ENCODE assay signal across 8 mouse cellular contexts in the genomic region with DNA sequence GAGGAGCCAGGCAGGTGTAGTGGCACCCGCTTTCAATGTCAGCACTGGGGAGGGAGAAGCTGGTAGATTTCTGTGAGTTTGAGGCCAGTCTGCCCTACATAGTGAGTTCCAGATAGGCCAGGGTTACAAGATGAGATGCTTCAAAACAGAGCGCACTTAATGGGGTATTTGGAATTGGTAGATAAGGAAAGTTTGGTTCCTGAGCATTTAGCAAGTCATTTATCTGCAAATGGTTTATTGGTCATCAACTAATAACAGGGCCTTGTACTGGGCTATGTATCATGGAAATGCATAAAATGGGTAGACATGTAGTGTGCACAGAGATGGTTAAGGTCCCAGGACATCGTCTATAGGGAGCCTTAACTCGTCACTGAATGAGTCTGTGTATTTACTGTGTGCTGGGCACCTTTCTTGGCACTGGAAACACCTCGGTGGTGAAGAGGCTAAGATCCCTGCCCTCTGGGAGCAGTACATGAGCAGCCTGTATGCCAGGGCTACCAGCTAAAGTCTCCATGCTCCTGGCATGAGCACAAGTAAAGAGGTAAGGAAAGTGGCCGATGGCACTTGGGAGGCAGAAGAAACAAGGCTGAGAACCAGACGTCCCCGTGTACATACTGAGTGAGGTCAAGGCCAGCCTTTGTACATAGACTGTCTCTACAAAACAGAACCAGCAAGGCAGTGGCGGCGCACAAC. TPM values are rescaled to one million over a fixed set of nuclear protein-coding genes. Genes with fewer than 3 reads are reported as not detected.
DNase-seq lines count a peak whose midpoint lies in the region; ATAC-seq lines count a peak whose summit lies in the region.
"Had no signal": no experiment of that assay in that cellular context is flagged by ENCODE, and none has a peak within 500 bp of the region (broad histone marks: within the 10 kb centered on the region; RNA-seq: fewer than 3 reads in every experiment).

No protein-coding gene starts in this region.

- H3K27me3 ChIP-seq in lung, embryonic 15.5 days = 0 out of 2 replicates have a peak, but pooled peaks cover 3% of the 10 kb centered on the region
- H3K27me3 ChIP-seq in erythroblast, embryonic 14.5 days (ENCODE audit: control insufficient read depth) = no peaks in the 10 kb centered on the region; the same call in 1 of the 2 replicates
- no peaks in the 10 kb centered on the region for H3K27me3 ChIP-seq in limb, embryonic 11.5 days (ENCODE audit: control insufficient read depth, insufficient read depth, low read length)
- no peaks in the 10 kb centered on the region for H3K27me3 ChIP-seq in stomach, embryonic 14.5 days (ENCODE audit: control insufficient read depth, insufficient read depth, low read length)

- DNase-seq in lung, postnatal 36 days = no peak
- no peak for DNase-seq in limb, embryonic 11.5 days (ENCODE audit: low spot score)
- no peak for DNase-seq in kidney, adult 11 months
- DNase-seq: spleen, adult 18-20 months had no signal

- ATAC-seq in lung, embryonic 15.5 days (ENCODE audit: borderline replicate concordance, extremely low read depth, low FRiP score, low TSS enrichment) = no peak
- ATAC-seq in limb, embryonic 11.5 days (ENCODE audit: insufficient number of reproducible peaks, low FRiP score, low TSS enrichment, low read depth) = no peak
- ATAC-seq in stomach, embryonic 14.5 days (ENCODE audit: insufficient number of reproducible peaks, insufficient read depth, low FRiP score, low read depth) = no peak
- no peak for ATAC-seq in megakaryocyte progenitor cell, adult 5-6 weeks (replicated peaks; ENCODE audit: poor library complexity)

- peaks cover 39% of the 10 kb centered on the region for H3K4me1 ChIP-seq in lung, embryonic 15.5 days
- peaks cover 74% of the 10 kb centered on the region for H3K4me1 ChIP-seq in erythroblast, embryonic 14.5 days (ENCODE audit: control insufficient read depth)
- peaks cover 21% of the 10 kb centered on the region for H3K4me1 ChIP-seq in limb, embryonic 11.5 days (ENCODE audit: control insufficient read depth, insufficient read depth, low read length)
- H3K4me1 ChIP-seq in stomach, embryonic 14.5 days (ENCODE audit: control insufficient read depth, insufficient read depth, low read length) = peaks cover 25% of the 10 kb centered on the region

- H3K9me3 ChIP-seq in lung, embryonic 15.5 days = no peaks in the 10 kb centered on the region
- H3K9me3 ChIP-seq in erythroblast, embryonic 14.5 days (ENCODE audit: control insufficient read depth, low read length) = 0 out of 2 replicates have a peak, but pooled peaks cover 2% of the 10 kb centered on the region
- H3K9me3 ChIP-seq in limb, embryonic 11.5 days (ENCODE audit: control insufficient read depth, low read length) = no peaks in the 10 kb centered on the region
- H3K9me3 ChIP-seq in stomach, embryonic 14.5 days (ENCODE audit: control insufficient read depth, low read depth, low read length) = no peaks in the 10 kb centered on the region

- WGBS in lung, embryonic 15.5 days = 67% methylated on average over 10 of the region's 10 CpGs
- 86% methylated on average over 10 of the region's 10 CpGs for WGBS in limb, embryonic 11.5 days
- WGBS in stomach, embryonic 14.5 days = 80% methylated on average over 10 of the region's 10 CpGs

- H3K36me3 ChIP-seq in lung, embryonic 15.5 days = peaks cover 32% of the 10 kb centered on the region
- H3K36me3 ChIP-seq in erythroblast, embryonic 14.5 days (ENCODE audit: control insufficient read depth) = peaks cover 71% of the 10 kb centered on the region
- peaks cover 21% of the 10 kb centered on the region for H3K36me3 ChIP-seq in limb, embryonic 11.5 days (ENCODE audit: control insufficient read depth, insufficient read depth, low read length)
- H3K36me3 ChIP-seq in stomach, embryonic 14.5 days (ENCODE audit: control insufficient read depth, insufficient read depth, low read length) = peaks cover 25% of the 10 kb centered on the region

- peak overlapping the region; percentile 86 for H3K4me2 ChIP-seq in lung, embryonic 15.5 days
- peak overlapping the region; percentile 89 for H3K4me2 ChIP-seq in limb, embryonic 11.5 days (ENCODE audit: low read depth, severe bottlenecking)
- H3K4me2 ChIP-seq in stomach, embryonic 14.5 days (replicated peaks; ENCODE audit: low read depth, low read length) = peak overlapping the region; percentile 87

- peak overlapping the region; percentile 86 for H3K9ac ChIP-seq in lung, embryonic 15.5 days
- H3K9ac ChIP-seq in limb, embryonic 11.5 days (ENCODE audit: low read length) = peak overlapping the region; percentile 77
- no peak overlapping the region for H3K9ac ChIP-seq in stomach, embryonic 14.5 days (replicated peaks; ENCODE audit: low read depth, low read length)

- peak overlapping the region; percentile 95; the same call in 1 of the 2 replicates for H3K27ac ChIP-seq in lung, embryonic 15.5 days
- no peak overlapping the region for H3K27ac ChIP-seq in limb, embryonic 11.5 days (replicated peaks; ENCODE audit: low read depth, low read length)
- H3K27ac ChIP-seq in stomach, embryonic 14.5 days (ENCODE audit: low read length) = no peak overlapping the region

- peak overlapping the region; percentile 85 for H3K4me3 ChIP-seq in lung, embryonic 15.5 days
- H3K4me3 ChIP-seq in erythroblast, embryonic 14.5 days (replicated peaks) = peak overlapping the region; percentile 68
- H3K4me3 ChIP-seq in limb, embryonic 11.5 days (ENCODE audit: low read depth, low read length) = peak overlapping the region; percentile 64
- peak overlapping the region; percentile 52 for H3K4me3 ChIP-seq in stomach, embryonic 14.5 days (ENCODE audit: low read depth, low read length)

RNA-seq across cellular contexts. Expression of a gene that starts 1.2 kb away (rescaled TPM):
- polyA plus RNA-seq in lung, embryonic 15.5 days (2015; fragmentation: Nextera tagmentation; extraction: Ambion mirVana) = 3.0 and 3.6 TPM in 2 replicates
- polyA plus RNA-seq in erythroblast, embryonic 14.5 days (2012) = 1.1 and 1.5 TPM in 2 replicates
- polyA plus RNA-seq in limb, embryonic 11.5 days (2014; fragmentation: Nextera tagmentation; extraction: Ambion mirVana) = 3.2 and 3.4 TPM in 2 replicates
- polyA plus RNA-seq in stomach, embryonic 14.5 days (2014; fragmentation: Nextera tagmentation; extraction: Ambion mirVana) = 3.7 and 4.2 TPM in 2 replicates
- 7.2 and 7.6 TPM in 2 replicates for total RNA-seq in megakaryocyte progenitor cell, adult 5-6 weeks (2015)
- total RNA-seq in megakaryocyte progenitor cell, adult 5-6 weeks (2017) = 7.5 and 7.6 TPM in 2 replicates

RNA-seq across cellular contexts. Expression of a gene that starts 2.0 kb away (rescaled TPM):
- polyA plus RNA-seq in lung, embryonic 15.5 days (2015; fragmentation: Nextera tagmentation; extraction: Ambion mirVana) = 9.6 and 11.2 TPM in 2 replicates
- 50.4 and 51.9 TPM in 2 replicates for polyA plus RNA-seq in erythroblast, embryonic 14.5 days (2012)
- 9.9 and 11.0 TPM in 2 replicates for polyA plus RNA-seq in limb, embryonic 11.5 days (2014; fragmentation: Nextera tagmentation; extraction: Ambion mirVana)
- 7.5 and 8.7 TPM in 2 replicates for polyA plus RNA-seq in stomach, embryonic 14.5 days (2014; fragmentation: Nextera tagmentation; extraction: Ambion mirVana)
- 10.7 and 11.0 TPM in 2 replicates for total RNA-seq in megakaryocyte progenitor cell, adult 5-6 weeks (2015)
- total RNA-seq in megakaryocyte progenitor cell, adult 5-6 weeks (2017) = 14.5 and 17.2 TPM in 2 replicates

RNA-seq across cellular contexts. Expression of a gene that starts 15.2 kb away (rescaled TPM):
- 9.8 and 10.7 TPM in 2 replicates for polyA plus RNA-seq in lung, embryonic 15.5 days (2015; fragmentation: Nextera tagmentation; extraction: Ambion mirVana)
- polyA plus RNA-seq in erythroblast, embryonic 14.5 days (2012) = 30.9 and 31.8 TPM in 2 replicates
- 15.8 and 17.3 TPM in 2 replicates for polyA plus RNA-seq in limb, embryonic 11.5 days (2014; fragmentation: Nextera tagmentation; extraction: Ambion mirVana)
- 14.7 and 15.9 TPM in 2 replicates for polyA plus RNA-seq in stomach, embryonic 14.5 days (2014; fragmentation: Nextera tagmentation; extraction: Ambion mirVana)
- total RNA-seq in megakaryocyte progenitor cell, adult 5-6 weeks (2015) = 84.9 and 93.2 TPM in 2 replicates
- 57.8 and 60.3 TPM in 2 replicates for total RNA-seq in megakaryocyte progenitor cell, adult 5-6 weeks (2017)

RNA-seq across cellular contexts. Expression of a gene that starts 28.1 kb away (rescaled TPM):
- 18.8 and 20.3 TPM in 2 replicates for polyA plus RNA-seq in lung, embryonic 15.5 days (2015; fragmentation: Nextera tagmentation; extraction: Ambion mirVana)
- polyA plus RNA-seq in erythroblast, embryonic 14.5 days (2012) = 3.2 and 3.6 TPM in 2 replicates
- 25.6 and 28.6 TPM in 2 replicates for polyA plus RNA-seq in limb, embryonic 11.5 days (2014; fragmentation: Nextera tagmentation; extraction: Ambion mirVana)
- polyA plus RNA-seq in stomach, embryonic 14.5 days (2014; fragmentation: Nextera tagmentation; extraction: Ambion mirVana) = 25.8 and 27.7 TPM in 2 replicates
- total RNA-seq in megakaryocyte progenitor cell, adult 5-6 weeks (2015) = 5.2 and 5.6 TPM in 2 replicates
- 6.6 and 6.9 TPM in 2 replicates for total RNA-seq in megakaryocyte progenitor cell, adult 5-6 weeks (2017)

RNA-seq across cellular contexts. Expression of a gene that starts 42.9 kb away (rescaled TPM):
- 0.31 and 0.55 TPM in 2 replicates for polyA plus RNA-seq in lung, embryonic 15.5 days (2015; fragmentation: Nextera tagmentation; extraction: Ambion mirVana)
- 0.29 and 0.33 TPM in 2 replicates for polyA plus RNA-seq in erythroblast, embryonic 14.5 days (2012)
- 3.9 and 6.2 TPM in 2 replicates for polyA plus RNA-seq in limb, embryonic 11.5 days (2014; fragmentation: Nextera tagmentation; extraction: Ambion mirVana)
- 1.8 and 2.3 TPM in 2 replicates for polyA plus RNA-seq in stomach, embryonic 14.5 days (2014; fragmentation: Nextera tagmentation; extraction: Ambion mirVana)
- 13.8 and 18.1 TPM in 2 replicates for total RNA-seq in megakaryocyte progenitor cell, adult 5-6 weeks (2015)
- total RNA-seq in megakaryocyte progenitor cell, adult 5-6 weeks (2017) = 2.1 and 4.1 TPM in 2 replicates
